Mouse (Mus musculus) liver, postnatal 0 days (tissue): ENCODE results near the gene Ankdd1a.

Experiments used
- CTCF ChIP-seq: sonication (generic); IDR thresholded peaks from 2 replicates; pipeline ENCODE4 v1.5.1; 2016; ENCODE audit warnings: antibody characterized with exemption, low read depth
- EP300 ChIP-seq: IDR thresholded peaks from 2 replicates; pipeline ENCODE4 v1.6.1; 2016; ENCODE audit warnings: antibody characterized with exemption, low read depth, mild to moderate bottlenecking

DNA sequence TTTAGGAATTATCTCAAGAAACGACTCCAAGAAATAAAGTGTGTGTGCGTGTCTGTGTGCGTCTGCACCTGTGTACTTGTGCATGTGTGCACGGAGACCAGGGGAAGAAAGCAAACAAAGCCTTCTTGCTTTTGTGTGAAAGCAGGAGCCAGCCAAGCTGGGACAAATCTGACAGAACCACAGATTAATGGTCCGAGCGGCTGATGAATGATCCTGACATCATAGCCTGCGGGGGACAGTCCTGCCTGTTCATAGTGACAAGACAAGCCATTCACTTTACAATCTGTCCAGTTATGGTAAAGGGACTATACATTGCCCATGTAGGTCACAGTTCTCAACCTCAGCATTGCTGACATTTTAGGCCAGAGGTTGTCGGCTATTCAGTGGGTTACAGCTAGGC is 28.3 kb upstream of the Ankdd1a start:
- TF ChIP-seq CTCF = no peak
- no peak for TF ChIP-seq EP300
